Mouse (Mus musculus) c-Kit-positive CD71-positive TER-119-positive erythroid progenitor cells, embryonic 14.5 days (primary cell): Measurements from ENCODE around the gene Wwc2.
A peak's percentile ranks its signal among the peaks of the same experiment; 100 is the strongest.

Experiments used
- DNase-seq: peaks from one replicate; pipeline ENCODE4 v3.0.0-alpha.2; 2013; ENCODE audit warnings: low spot score

Gene Wwc2

DNA sequence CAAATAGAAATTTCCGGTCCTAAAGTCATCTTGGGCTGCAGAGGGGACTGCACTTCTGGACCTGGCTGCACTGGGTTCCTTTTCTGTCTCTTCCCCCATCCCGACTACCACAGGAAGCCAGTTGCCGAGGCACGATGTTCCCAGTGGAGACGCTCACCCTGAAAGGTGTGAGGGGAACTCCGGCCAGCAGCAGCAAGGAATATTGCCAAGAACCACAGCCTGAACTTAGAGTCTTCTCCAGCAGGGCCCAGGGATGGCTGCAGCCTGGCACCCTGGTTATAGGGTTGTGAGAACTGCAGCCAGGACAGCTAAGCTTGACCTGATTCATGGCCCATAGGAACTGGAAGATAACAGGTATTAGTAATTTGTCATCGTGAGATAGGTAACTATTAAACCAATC, 86.7 kb downstream of the Wwc2 start:
- DNase-seq, result no peak

DNA sequence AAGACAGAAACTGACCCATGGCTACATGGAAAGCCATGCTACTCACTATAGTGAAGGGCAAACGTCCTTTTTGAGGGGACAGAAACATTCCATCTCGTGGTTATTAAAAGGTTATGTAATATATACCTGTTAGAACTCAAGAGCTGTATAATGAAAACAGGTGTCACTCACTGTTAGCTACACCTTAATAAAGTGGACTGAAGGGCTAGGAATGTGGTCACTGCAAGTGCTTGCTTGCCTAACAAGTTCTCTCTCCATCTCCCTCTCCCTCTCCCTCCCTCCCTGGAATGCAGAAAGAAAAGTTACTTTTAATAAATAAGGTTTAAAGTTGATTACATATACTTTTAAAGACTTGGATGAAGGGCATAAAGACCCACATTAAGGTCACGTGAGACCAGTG, 88.0 kb downstream of the Wwc2 start:
- no peak for DNase-seq

DNA sequence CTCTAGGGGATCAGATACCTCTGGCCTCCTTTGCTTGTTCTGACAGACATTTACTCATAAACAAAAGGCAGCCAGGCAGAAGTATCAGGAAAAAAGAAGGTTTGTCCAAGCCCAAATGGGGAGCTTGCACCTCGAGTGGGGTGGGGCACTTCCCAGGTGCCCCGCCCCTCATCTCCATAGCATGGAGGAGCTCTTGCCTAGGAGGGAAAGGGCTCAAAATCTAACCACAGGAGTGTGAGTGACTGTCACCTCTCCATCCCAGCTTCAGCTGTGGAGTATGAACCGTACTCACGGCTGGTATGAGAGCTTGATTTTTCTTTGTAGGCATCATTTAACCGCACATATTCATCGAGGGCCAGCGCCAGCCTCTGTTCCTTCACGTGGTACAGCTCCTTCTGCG, 90.4 kb downstream of the Wwc2 start:
- no peak for DNase-seq

DNA sequence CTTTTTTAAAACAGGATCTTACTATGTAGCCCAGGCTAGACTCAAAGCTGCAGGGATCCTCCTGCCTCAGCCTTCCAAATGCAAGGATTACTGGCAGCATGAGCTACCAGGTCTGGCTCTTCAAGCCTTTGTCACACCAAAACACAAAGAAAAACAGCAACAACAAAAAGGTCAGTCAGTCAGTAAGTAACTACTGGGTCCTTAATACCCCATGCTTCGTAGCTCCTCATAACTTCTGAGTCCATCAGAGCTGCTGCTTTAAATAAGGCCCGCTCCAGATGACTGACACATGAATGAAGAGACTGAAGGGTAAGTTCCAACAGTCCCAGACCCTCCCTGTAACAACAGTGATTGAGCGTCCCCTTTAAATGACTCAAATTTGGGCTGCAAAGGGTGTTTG, 90.8 kb downstream of the Wwc2 start:
- no peak for DNase-seq

- DNase-seq, result no peak
Measured at GRCm38 (mm10) chr8:47892419-47892818, 98.3 kb downstream of the Wwc2 start.

DNA sequence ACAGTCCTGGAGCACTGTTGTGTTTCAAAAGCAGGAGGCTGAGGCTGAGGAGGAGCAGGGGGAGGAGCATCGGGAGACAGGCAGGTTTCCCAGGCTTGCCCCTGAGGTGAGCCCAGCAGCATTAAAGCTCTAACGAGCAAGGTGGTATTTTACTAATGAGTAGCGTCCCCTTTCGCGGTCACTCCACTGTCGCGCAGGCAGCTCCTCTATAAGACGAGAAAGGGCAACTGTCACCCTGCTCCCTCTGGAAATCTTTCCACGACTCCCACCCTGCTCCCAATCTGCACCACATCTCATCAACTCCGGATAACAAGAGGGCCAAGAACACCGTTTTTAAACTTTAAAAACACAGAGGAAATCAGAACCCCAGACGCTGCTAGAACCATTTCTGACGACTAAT, 99.1 kb downstream of the Wwc2 start:
- DNase-seq, result no peak

DNA sequence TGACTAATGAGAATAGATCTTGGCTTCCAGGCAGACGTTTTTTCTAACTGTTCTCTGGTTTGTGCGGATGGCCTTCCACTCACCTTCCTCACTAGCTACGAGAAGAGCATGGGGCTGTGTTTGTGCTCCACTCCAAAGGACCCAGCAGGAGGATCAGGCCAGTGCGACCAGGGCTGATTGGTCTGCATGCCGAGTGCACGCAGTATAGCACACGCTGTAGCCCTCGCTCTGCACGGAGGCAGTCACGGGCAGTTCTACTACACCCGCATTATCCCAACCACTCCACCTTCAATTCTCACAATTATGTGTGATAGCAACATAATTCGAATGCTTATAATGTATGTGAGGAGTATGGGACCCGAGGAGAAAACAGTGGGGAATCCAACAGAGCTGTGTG, 99.9 kb downstream of the Wwc2 start:
- no peak for DNase-seq

DNA sequence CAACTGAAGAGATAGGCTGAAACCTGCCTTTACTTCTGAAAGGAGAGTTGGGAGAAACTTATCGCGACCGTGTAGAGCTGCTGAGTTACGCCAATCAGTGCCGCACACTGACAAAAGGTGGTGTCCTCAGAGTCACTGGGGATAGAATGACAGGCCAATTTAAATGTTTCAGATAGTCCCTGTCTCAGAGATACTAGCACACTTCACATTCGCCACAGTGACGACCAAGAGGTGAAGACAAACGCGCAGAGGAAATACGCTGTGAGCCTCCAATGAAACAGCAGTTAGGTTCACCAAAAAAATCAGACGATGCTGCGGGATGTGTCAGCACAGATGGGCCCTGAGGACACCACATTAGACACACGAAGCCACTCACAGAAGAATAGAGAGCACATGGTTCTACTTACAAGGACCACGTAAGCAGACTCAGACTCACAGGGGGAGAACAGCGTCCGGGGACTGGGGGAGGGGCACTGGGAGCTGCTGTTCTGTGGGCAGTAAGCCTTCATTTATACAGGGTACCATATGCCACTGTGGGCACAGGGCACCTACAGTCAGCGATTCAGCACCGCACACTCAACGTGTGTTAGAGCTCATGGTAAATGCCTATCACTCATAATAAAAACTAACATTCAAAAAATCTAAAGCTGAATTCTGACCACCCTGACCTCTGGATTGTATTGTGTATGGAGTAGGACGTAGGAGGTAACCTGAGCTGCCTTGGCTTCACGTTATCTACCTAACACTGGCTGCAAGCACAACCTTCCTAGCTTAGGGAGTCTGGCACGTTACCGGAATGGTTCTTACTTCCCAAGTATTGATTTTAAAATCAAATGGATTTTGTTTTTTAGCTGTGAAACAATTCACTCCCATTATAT, 100.5 kb downstream of the Wwc2 start:
- no peak for DNase-seq

DNA sequence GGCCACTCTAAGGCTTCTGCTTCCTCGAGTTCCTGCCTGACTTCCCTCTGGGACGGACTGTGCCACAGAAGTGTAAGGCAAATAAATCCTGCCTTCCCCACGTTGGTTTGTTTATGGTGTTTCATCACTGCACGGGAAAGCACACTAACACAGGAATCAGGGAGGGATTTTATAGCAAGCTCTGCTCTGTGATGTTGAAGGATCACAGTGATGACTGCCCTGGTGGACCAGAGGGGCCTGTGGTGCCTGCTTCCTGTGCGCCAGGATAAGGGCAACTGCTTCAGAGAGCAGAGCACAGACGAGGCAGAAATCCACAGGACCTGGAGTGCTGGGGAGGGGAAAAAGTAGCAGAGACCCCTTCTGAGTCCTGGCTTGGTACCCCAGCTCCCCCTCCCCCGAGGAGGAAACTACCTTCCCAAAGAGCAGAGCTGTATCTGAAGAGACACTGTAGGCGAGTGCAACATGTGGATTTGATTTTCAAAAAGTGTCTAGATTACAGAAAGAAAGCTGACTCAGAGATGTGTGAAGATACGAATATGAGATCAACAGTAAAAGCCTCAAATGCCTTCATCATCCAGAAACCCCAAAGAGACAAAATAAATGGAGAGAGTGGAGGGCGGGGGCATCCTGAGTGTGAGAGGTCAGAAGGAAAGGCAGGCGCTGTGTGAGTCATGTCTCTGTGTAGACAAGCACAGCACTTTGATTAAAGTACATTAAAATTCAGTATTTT, 101.7 kb downstream of the Wwc2 start:
- DNase-seq, result no peak

- no peak for DNase-seq
Measured at GRCm38 (mm10) chr8:47884306-47884705, 106.4 kb downstream of the Wwc2 start.

DNA sequence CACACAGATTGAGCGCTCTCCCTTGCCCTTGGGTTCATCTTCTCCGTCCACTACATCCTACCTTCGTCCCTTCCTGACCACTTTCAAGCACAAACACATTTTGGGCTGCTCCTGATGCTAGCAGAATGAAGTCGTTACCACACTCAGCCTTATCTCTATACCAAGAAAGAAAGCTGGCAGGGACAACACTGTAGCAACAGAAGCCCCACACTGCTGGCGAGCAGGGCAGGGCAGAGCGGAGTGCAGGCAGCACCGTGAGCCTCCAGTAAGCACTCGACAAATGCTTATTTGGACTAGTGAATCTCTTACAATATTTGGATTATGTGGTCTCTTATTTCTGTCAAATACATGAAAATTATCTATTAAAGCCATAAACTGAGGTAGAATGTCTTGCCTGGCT, 107.0 kb downstream of the Wwc2 start:
- DNase-seq, result no peak

DNA sequence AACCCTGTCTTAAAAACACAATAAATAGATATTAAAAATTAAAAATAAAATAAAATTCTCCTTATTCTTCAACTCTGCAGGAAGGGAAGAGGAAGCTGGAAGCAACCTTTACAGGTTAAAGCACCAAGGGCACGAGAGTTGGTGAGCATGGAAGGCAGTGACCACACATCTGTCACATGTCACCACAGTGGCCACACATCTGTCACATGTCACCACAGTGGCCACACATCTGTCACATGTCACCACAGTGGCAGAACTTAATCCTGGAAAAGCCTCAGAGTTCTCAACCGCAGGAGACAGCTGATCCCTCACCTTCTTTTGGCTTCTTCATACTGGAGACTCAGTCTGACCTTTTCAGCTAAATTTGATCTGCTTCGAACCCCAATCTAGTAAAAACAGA, 112.2 kb downstream of the Wwc2 start:
- DNase-seq, result no peak

- no peak for DNase-seq
Measured at GRCm38 (mm10) chr8:47875865-47876264, 114.9 kb downstream of the Wwc2 start.

- DNase-seq, result no peak
Measured at GRCm38 (mm10) chr8:47874497-47875178, 116.1 kb downstream of the Wwc2 start.

DNA sequence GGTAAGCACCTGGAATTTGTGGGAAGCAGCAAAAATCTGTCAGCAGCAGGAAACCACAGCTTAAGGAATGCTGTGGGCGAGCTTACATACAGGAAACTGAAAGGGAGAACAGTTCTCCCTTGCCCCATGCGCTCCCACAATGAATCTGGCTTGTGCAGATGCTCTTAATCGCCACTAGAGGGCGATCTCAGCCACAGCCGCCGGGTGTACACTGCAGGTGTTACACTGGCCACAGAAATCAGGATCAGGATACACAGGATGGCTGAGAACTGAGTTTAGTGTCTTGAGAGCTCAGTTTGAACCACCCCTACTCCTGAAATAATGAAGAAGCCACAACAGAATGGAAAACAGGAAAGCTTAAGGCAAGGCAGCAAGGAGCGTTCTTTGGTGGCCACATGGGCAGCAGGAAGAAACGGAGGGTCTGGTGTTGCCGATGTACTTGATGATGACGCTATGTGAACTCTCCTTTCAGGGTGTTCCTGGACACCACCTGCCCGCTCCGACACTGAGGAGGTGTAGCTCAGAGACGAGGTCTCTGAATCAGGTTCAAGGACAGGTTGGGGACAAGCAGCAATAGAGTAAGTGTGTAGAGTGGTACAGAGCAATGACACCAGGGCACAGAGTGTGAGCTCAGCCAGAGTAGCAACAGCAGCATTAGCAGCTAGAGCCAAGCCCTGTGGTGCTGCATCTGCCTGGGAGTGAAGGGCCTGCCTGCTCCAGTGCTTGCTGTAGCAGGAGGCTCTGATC, 118.2 kb downstream of the Wwc2 start:
- DNase-seq, result peak; percentile 11

GRCm38 (mm10) chr8:47867067-47867466, 123.7 kb downstream of the Wwc2 start:
- DNase-seq, result peak; percentile 44

DNA sequence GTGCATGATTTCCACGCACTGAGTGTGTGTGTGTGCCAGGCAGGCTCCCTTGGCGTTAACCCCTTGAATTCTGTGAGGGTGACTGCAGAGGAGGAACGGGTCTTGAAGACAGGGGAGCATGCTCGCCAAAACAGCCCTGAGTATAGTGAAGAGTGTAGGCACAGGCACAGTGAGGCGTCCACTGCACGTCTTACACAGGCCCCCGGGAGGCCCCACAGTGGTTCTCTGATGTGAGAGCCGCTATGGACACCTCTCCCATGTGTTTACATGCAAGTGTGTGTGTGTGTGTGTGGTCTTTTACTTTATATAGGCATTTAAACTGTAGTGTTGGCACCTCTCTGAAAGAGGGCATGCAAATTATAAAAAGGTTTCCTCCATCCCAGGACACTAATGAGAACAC, 124.2 kb downstream of the Wwc2 start:
- DNase-seq, result no peak

DNA sequence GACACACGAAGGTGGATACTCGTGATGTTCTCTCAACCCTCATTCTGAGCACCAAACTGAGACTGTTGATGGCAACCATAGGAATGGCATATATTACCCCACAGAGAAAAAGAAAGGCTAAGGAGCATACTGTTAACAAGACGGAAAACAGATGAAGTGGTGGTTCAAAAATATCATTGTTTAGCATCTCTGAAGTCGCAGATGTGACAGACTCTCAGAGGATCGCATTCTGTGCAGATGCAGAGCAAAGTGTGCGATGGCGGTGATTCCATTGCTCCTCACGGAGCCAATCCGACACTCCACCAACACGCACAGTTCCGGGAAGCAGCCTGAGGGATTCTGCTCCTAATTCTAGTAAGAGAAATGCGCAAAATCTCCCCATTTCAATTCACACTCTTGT, 131.5 kb downstream of the Wwc2 start:
- no peak for DNase-seq

- no peak for DNase-seq
Measured at GRCm38 (mm10) chr8:47853356-47853755, 137.4 kb downstream of the Wwc2 start.

GRCm38 (mm10) chr8:47852737-47853136, 138.0 kb downstream of the Wwc2 start:
- DNase-seq, result no peak

DNA sequence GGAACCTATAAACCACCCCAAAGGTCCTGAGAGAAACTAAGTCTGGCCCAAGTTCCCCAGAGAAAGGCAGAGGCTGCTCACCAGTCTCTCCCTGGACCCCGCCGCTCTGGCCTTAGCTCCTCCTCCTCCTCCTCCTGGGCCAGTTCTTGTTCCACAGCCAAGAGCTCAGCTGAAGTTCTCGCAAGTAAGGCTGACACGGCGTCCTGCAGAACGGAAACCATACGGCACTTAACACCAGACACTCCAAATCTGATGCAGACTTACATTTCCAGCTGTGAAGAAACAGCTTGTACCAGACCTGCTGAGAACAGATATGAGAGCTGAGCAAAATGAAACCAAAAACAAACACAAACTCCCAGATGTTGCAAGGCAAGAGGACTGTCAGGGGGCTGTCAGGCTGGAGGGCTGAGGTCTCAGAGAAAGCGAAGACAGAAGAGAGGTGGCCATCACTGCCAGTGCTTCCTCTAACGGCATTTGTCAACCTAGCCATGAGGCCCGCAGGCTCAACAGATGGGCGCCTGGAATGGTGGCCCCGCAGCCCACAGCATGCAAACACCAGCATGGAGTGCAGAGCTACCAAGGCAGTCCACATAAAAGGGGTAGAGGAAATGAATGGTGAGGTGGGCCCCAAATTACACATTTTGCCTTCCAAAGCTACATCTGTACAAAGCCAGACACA, 138.8 kb downstream of the Wwc2 start:
- no peak for DNase-seq

GRCm38 (mm10) chr8:47849842-47850241, 140.9 kb downstream of the Wwc2 start:
- peak; percentile 13 for DNase-seq
